Mouse (Mus musculus) liver, embryonic 16.5 days (tissue): ENCODE measurements around the gene Pla2g6. TPM values are rescaled to one million over a fixed set of nuclear protein-coding genes. Genes with fewer than 3 reads are reported as not detected.

Source experiments
- ATAC-seq: fragments of 200-750 bp; cut with Nextera tagmentation; 2 replicates; pipeline ENCODE4 v1.8.0; 2017; ENCODE audit warnings: low read depth, mild to moderate bottlenecking, moderate number of reproducible peaks, moderate library complexity
- H3K27ac ChIP-seq: fragments of 300-500 bp; sonication (generic); 2 replicates; pipeline ENCODE4 v1.5.1; 2014; ENCODE audit warnings: mild to moderate bottlenecking, low read length
- H3K27me3 ChIP-seq: fragments of 300-500 bp; sonication (generic); 2 replicates; pipeline ENCODE4 v1.6.1; 2014; ENCODE audit warnings: low read depth, low read length, mixed read lengths; ENCODE audit not compliant: control insufficient read depth, insufficient read depth
- H3K36me3 ChIP-seq: fragments of 300-500 bp; sonication (generic); 2 replicates; pipeline ENCODE4 v1.6.1; 2014; ENCODE audit warnings: mild to moderate bottlenecking; ENCODE audit not compliant: control insufficient read depth, insufficient read depth
- H3K4me1 ChIP-seq: fragments of 300-500 bp; sonication (generic); 2 replicates; pipeline ENCODE4 v1.6.1; 2014; ENCODE audit warnings: low read depth, low read length, mixed read lengths; ENCODE audit not compliant: control insufficient read depth
- H3K4me2 ChIP-seq: fragments of 300-500 bp; sonication (generic); 2 replicates; pipeline ENCODE4 v1.6.1; 2014; ENCODE audit warnings: low read depth, low read length, mixed read lengths
- H3K4me3 ChIP-seq: fragments of 300-500 bp; sonication (generic); 2 replicates; pipeline ENCODE4 v1.5.1; 2014; ENCODE audit warnings: low read depth, mild to moderate bottlenecking, low read length
- H3K9ac ChIP-seq: fragments of 300-500 bp; sonication (generic); 2 replicates; pipeline ENCODE4 v1.6.1; 2014; ENCODE audit warnings: low read depth, low read length
- H3K9me3 ChIP-seq: fragments of 300-500 bp; sonication (generic); replicated peaks from 2 replicates; pipeline ENCODE4 v1.6.1; 2016; ENCODE audit warnings: low read length; ENCODE audit not compliant: control insufficient read depth
- WGBS: fragments of 180-500 bp; shearing (Covaris S2); extraction: QIAGEN DNeasy Blood & Tissue Kit; methylation state at CpG from one replicate; pipeline ENCODE4 v1.1.7; 2014; ENCODE audit not compliant: insufficient replicate concordance; 5-methylcytosine and 5-hydroxymethylcytosine counted together
- microRNA counts: library from miRNA; unstranded; fragments of <30 nt; microRNA quantifications from one replicate; lab custom pipeline; 2016
- microRNA-seq: library from miRNA; unstranded; fragments of <30 nt; microRNA quantifications from one replicate; pipeline ENCODE4, GENCODE M21; 2016
- polyA plus RNA-seq: library from polyadenylated mRNA; unstranded; fragments of >200 nt; fragmentation: Nextera tagmentation; extraction: Ambion mirVana; gene quantifications from 2 replicates; pipeline ENCODE4 v1.2.1, GENCODE M21; 2015

Pla2g6 gene
- polyA plus RNA-seq, 1 experiment from 2014 or later, result 19.5 TPM

DNA sequence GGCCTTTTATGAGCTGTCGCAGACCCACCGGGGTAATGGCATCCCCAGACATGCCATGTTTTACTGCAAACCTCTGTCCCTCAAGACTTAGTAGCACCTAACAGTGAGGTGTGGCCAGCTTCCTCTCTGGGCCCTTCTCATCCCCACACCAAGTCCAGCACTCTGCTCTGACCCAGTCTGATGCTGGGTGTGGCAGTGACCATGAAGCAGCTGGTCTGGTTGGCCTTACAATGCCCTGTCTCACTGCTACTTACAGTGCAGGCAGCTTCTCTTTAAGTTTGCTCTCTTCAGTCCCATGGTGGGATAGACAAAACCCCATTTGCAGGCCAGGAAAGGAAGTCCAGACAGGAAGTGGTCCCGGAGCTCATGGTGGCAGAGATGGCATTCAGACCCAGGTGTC is 82.9 kb downstream of the Pla2g6 start:
- no peak overlapping the region for H3K27ac ChIP-seq
- H3K4me3 ChIP-seq, result no peak overlapping the region
- no peak overlapping the region for H3K9ac ChIP-seq
- H3K36me3 ChIP-seq, result peaks cover 8% of the 10 kb centered on the region
- no peak for ATAC-seq
- no peaks in the 10 kb centered on the region; the same call in 1 of the 2 replicates for H3K4me1 ChIP-seq
- 63% methylated on average over 3 of the region's 3 CpGs for WGBS
- no peaks in the 10 kb centered on the region for H3K27me3 ChIP-seq
- H3K4me2 ChIP-seq, result no peak overlapping the region
- H3K9me3 ChIP-seq, result no peaks in the 10 kb centered on the region

DNA sequence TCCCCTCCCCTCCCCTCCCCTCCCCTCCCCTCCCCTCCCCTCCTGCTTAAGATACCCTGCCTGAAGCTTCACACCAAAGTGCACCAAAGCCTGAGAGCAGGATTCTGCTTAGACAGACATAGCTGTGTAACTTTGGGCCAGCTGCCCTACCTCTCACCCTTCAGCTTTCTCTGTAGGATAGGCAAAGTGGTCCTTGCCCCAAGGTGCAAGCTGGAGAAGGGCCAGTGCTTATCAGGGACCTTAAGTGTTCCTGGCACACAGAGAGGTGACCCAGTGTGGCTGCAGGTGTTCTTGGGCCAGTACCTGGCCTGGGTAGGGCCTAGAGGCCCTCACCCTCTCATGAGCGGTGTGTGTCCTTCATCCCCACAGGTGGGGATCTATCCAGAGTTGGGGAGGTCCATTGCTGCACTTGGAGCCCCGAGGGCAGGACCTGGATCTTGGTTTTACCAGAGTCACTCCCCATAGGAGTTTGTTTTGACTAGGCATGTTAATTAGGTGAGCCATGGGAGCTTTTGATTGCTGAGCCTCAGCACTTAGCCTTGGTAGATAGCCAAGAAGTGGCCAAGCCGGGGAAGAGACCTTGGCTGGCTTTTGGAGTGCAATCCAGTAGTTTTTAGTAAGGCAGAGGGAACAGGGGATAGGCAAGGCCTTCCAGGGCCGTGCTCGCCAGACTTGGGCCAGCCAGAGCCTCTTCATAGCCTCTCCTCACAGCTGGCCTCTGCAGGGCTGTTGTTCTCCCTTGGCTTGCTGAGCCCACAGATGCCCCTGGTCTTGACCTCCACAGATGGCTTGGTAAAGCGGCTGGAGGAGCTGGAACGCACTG is 83.9 kb downstream of the Pla2g6 start:
- H3K4me2 ChIP-seq, result no peak overlapping the region
- H3K4me3 ChIP-seq, result no peak overlapping the region
- H3K4me1 ChIP-seq, result no peaks in the 10 kb centered on the region; the same call in 1 of the 2 replicates
- H3K27ac ChIP-seq, result no peak overlapping the region
- WGBS, result 74% methylated on average over 7 of the region's 7 CpGs
- ATAC-seq, result no peak
- no peak overlapping the region for H3K9ac ChIP-seq
- H3K9me3 ChIP-seq, result no peaks in the 10 kb centered on the region
- no peaks in the 10 kb centered on the region for H3K27me3 ChIP-seq
- peaks cover 13% of the 10 kb centered on the region for H3K36me3 ChIP-seq

- 13% methylated on average over 10 of the region's 10 CpGs for WGBS
- ATAC-seq, result peak; percentile 90
- Histone ChIP-seq H3K36me3 (peaks cover 13% of the 10 kb centered on the region), H3K9ac (no peak overlapping the region), H3K4me2 (no peak overlapping the region), H3K27me3 (no peaks in the 10 kb centered on the region), H3K27ac (no peak overlapping the region), H3K9me3 (no peaks in the 10 kb centered on the region), H3K4me3 (no peak overlapping the region), H3K4me1 (no peaks in the 10 kb centered on the region; the same call in 1 of the 2 replicates)
Observed at GRCm38 (mm10) chr15:79243234-79244042, 84.8 kb downstream of the Pla2g6 start.

DNA sequence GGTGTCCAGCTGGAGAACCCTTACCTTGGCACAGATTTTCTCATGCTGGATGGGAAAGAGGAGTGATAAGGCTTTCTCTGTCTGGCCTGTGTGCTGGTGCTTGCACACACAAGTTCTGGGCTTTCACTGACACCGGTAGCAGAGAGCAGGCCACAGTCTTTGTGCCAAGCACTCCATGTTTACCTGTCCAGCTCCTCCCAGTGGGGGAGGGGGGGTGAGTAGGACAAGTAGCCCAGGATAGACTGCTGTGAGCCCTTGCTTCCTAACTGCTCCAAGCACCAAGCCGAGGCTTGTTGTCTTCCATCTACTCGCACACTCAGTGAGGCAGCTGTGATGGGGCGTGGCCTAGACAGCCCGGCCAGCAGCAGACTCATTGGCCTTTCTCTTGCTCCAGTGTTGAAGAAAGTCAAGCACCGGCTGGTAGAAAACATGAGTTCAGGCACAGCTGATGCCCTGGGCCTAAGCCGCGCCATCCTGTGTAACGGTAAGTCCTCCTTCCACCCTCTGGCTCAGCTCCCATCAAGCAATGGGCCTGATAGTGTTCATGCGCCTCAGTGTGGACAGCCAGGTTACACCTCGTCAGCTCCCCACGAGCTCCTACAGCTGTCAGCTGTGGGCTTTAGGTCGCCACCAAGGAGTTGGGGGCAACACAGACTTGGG is 85.5 kb downstream of the Pla2g6 start:
- 67% methylated on average over 13 of the region's 13 CpGs for WGBS
- H3K9me3 ChIP-seq, result no peaks in the 10 kb centered on the region
- no peak overlapping the region for H3K9ac ChIP-seq
- H3K36me3 ChIP-seq, result peaks cover 13% of the 10 kb centered on the region
- H3K27ac ChIP-seq, result no peak overlapping the region
- H3K27me3 ChIP-seq, result no peaks in the 10 kb centered on the region
- no peaks in the 10 kb centered on the region; the same call in 1 of the 2 replicates for H3K4me1 ChIP-seq
- H3K4me3 ChIP-seq, result no peak overlapping the region
- peak; percentile 20; the same call in 1 of the 2 replicates for ATAC-seq
- H3K4me2 ChIP-seq, result no peak overlapping the region

GRCm38 (mm10) chr15:79238036-79238435 is 90.2 kb downstream of the Pla2g6 start:
- 76% methylated on average over 6 of the region's 6 CpGs for WGBS

More at GRCm38 (mm10) chr15:79238036-79238435, 90.2 kb downstream of the Pla2g6 start:
- Histone ChIP-seq H3K4me1 (no peaks in the 10 kb centered on the region; the same call in 1 of the 2 replicates), H3K9me3 (no peaks in the 10 kb centered on the region), H3K4me3 (no peak overlapping the region), H3K9ac (no peak overlapping the region), H3K27me3 (no peaks in the 10 kb centered on the region), H3K4me2 (no peak overlapping the region), H3K36me3 (peaks cover 13% of the 10 kb centered on the region), H3K27ac (no peak overlapping the region)
- ATAC-seq, result no peak

MicroRNA genes within 50 kb of the gene (microRNA counts, 519-probe panel; counts per million panel counts)
- 2,369 counts per million, percentile 55 among the panel's probes with 10 or more counts for microRNA mmu-miR-1943 (lab: Ali Mortazavi, UCI)

Small RNAs within 50 kb of the gene (microRNA-seq; reads per million reads assigned to microRNA genes)
- gene Mir1943, result 1.7 reads per million

Other genes with a start within 250 kb of the Pla2g6 start
- 0.93 and 1.0 TPM in 2 replicates for gene Micall1, start 219.5 kb downstream of the Pla2g6 start, polyA plus RNA-seq
- gene Polr2f, start 187.4 kb downstream of the Pla2g6 start, polyA plus RNA-seq, result 120 and 121 TPM in 2 replicates
- 0.63 and 0.96 TPM in 2 replicates for gene 1700088E04Rik, start 187.1 kb downstream of the Pla2g6 start, polyA plus RNA-seq
- gene Sox10, start 163.2 kb downstream of the Pla2g6 start, polyA plus RNA-seq, result 0.05 and 0.13 TPM in 2 replicates
- 13.1 and 13.3 TPM in 2 replicates for gene Pick1, start 99.2 kb downstream of the Pla2g6 start, polyA plus RNA-seq
- gene Gm49486, start 99.0 kb downstream of the Pla2g6 start, polyA plus RNA-seq, result 0.04 and 0.07 TPM in 2 replicates
- gene Slc16a8, start 73.6 kb downstream of the Pla2g6 start, polyA plus RNA-seq, result not detected in 2 replicates
- 1.7 and 2.6 TPM in 2 replicates for gene Baiap2l2, start 42.9 kb downstream of the Pla2g6 start, polyA plus RNA-seq
- 2.3 and 3.3 TPM in 2 replicates for gene Maff, start 18.2 kb upstream of the Pla2g6 start, polyA plus RNA-seq
- 10.4 and 12.1 TPM in 2 replicates for gene Tmem184b, start 75.2 kb upstream of the Pla2g6 start, polyA plus RNA-seq
- 4.2 and 4.8 TPM in 2 replicates for gene Csnk1e, start 127.2 kb upstream of the Pla2g6 start, polyA plus RNA-seq
- not detected in 2 replicates for gene Kcnj4, start 176.9 kb upstream of the Pla2g6 start, polyA plus RNA-seq
- 5.0 and 5.2 TPM in 2 replicates for gene Kdelr3, start 188.0 kb upstream of the Pla2g6 start, polyA plus RNA-seq
- gene Ddx17, start 218.4 kb upstream of the Pla2g6 start, polyA plus RNA-seq, result 11.3 TPM in 2 replicates